Comparison of ENCODE assay signal across 8 mouse cellular contexts in genomic region chr6:8259004-8259666, GRCm38 (mm10). TPM values are rescaled to one million over a fixed set of nuclear protein-coding genes. Genes with fewer than 3 reads are reported as not detected.
DNase-seq lines count a peak whose midpoint lies in the region; ATAC-seq and TF ChIP-seq lines count a peak whose summit lies in the region.

Gene Rpa3 (minus strand): TSS chr6:8259173.
Gene Umad1 (plus strand): TSS chr6:8259288.
Gene Gm45062 (plus strand): TSS chr6:8259450.

- peak; percentile 100 for ATAC-seq in heart, embryonic 15.5 days (replicated peaks; ENCODE audit: insufficient number of reproducible peaks, insufficient read depth, low FRiP score, low read depth)
- ATAC-seq in liver, embryonic 14.5 days (ENCODE audit: insufficient read depth), result peak; percentile 99
- ATAC-seq in neural tube, embryonic 11.5 days (ENCODE audit: insufficient read depth, low FRiP score, low TSS enrichment), result peak; percentile 100
- ATAC-seq in stomach, postnatal 0 days (ENCODE audit: low FRiP score, low TSS enrichment), result peak; percentile 100

- no peak; the same call in 1 of the 2 replicates for TF ChIP-seq EP300 in liver, embryonic 14.5 days (IDR thresholded peaks at IDR 0.05; ENCODE audit: low read depth)
- TF ChIP-seq EP300 in stomach, postnatal 0 days (optimal IDR thresholded peaks at IDR 0.05), result no peak

- no peaks in the 10 kb centered on the region for H3K27me3 ChIP-seq in forebrain, embryonic 10.5 days (ENCODE audit: poor library complexity, severe bottlenecking)
- H3K27me3 ChIP-seq in heart, embryonic 15.5 days, result no peaks in the 10 kb centered on the region
- no peaks in the 10 kb centered on the region for H3K27me3 ChIP-seq in liver, embryonic 14.5 days (ENCODE audit: control insufficient read depth, insufficient read depth, low read length)
- no peaks in the 10 kb centered on the region for H3K27me3 ChIP-seq in neural tube, embryonic 11.5 days (ENCODE audit: control insufficient read depth, insufficient read depth, low read length)
- no peaks in the 10 kb centered on the region for H3K27me3 ChIP-seq in stomach, postnatal 0 days (ENCODE audit: control insufficient read depth, insufficient read depth, low read length)

- peaks cover 23% of the 10 kb centered on the region for H3K4me1 ChIP-seq in forebrain, embryonic 10.5 days
- peaks cover 8% of the 10 kb centered on the region for H3K4me1 ChIP-seq in heart, embryonic 15.5 days (replicated peaks)
- H3K4me1 ChIP-seq in liver, embryonic 14.5 days (replicated peaks; ENCODE audit: control insufficient read depth in 2 of 2, insufficient read depth in 2 of 2, low read length in 1 of 2), result peaks cover 1 to 4% of the 10 kb centered on the region in 2 experiments; a peak in 3 of 4 replicates
- peaks cover 2% of the 10 kb centered on the region; the same call in 1 of the 2 replicates for H3K4me1 ChIP-seq in neural tube, embryonic 11.5 days (ENCODE audit: control insufficient read depth, insufficient read depth, low read length)
- H3K4me1 ChIP-seq in stomach, postnatal 0 days (replicated peaks; ENCODE audit: control insufficient read depth, insufficient read depth), result no peaks in the 10 kb centered on the region

- no peak for TF ChIP-seq CTCF in liver, embryonic 14.5 days (IDR thresholded peaks at IDR 0.05; ENCODE audit: low read depth)
- no peak for TF ChIP-seq CTCF in stomach, postnatal 0 days (IDR thresholded peaks at IDR 0.05; ENCODE audit: low read depth)

- under 1% methylated on average over 64 of the region's 64 CpGs for WGBS in forebrain, embryonic 10.5 days
- WGBS in heart, embryonic 15.5 days, result under 1% methylated on average over 64 of the region's 64 CpGs
- WGBS in liver, embryonic 14.5 days (ENCODE audit: insufficient replicate concordance), result 0% methylated on average over 54 of the region's 64 CpGs
- WGBS in neural tube, embryonic 11.5 days, result under 1% methylated on average over 59 of the region's 64 CpGs
- WGBS in stomach, postnatal 0 days, result under 1% methylated on average over 59 of the region's 64 CpGs

- H3K9me3 ChIP-seq in forebrain, embryonic 10.5 days, result no peaks in the 10 kb centered on the region
- no peaks in the 10 kb centered on the region for H3K9me3 ChIP-seq in heart, embryonic 15.5 days (replicated peaks)
- H3K9me3 ChIP-seq in liver, embryonic 14.5 days (ENCODE audit: control insufficient read depth, low read length), result no peaks in the 10 kb centered on the region
- no peaks in the 10 kb centered on the region for H3K9me3 ChIP-seq in neural tube, embryonic 11.5 days (ENCODE audit: control insufficient read depth, low read length)
- no peaks in the 10 kb centered on the region for H3K9me3 ChIP-seq in stomach, postnatal 0 days (ENCODE audit: control insufficient read depth, low read length)

- peak within 1 kb of the TSS; percentile 78 for H3K9ac ChIP-seq in heart, embryonic 15.5 days
- H3K9ac ChIP-seq in liver, embryonic 14.5 days (replicated peaks), result peak within 1 kb of the TSS; percentile 92
- peak within 1 kb of the TSS; percentile 65 for H3K9ac ChIP-seq in neural tube, embryonic 11.5 days (ENCODE audit: low read length)
- H3K9ac ChIP-seq in stomach, postnatal 0 days (ENCODE audit: low read length), result peak within 1 kb of the TSS; percentile 75

- peaks cover 24% of the 10 kb centered on the region for H3K36me3 ChIP-seq in forebrain, embryonic 10.5 days (replicated peaks)
- H3K36me3 ChIP-seq in heart, embryonic 15.5 days, result 0 out of 2 replicates have a peak, but pooled peaks cover 8% of the 10 kb centered on the region
- peaks cover 3% of the 10 kb centered on the region for H3K36me3 ChIP-seq in liver, embryonic 14.5 days (replicated peaks; ENCODE audit: control insufficient read depth, insufficient read depth, low read depth)
- no peaks in the 10 kb centered on the region for H3K36me3 ChIP-seq in neural tube, embryonic 11.5 days (ENCODE audit: control insufficient read depth, insufficient read depth, low read length)
- H3K36me3 ChIP-seq in stomach, postnatal 0 days (ENCODE audit: control insufficient read depth, insufficient read depth, low read length), result no peaks in the 10 kb centered on the region

- H3K27ac ChIP-seq in forebrain, embryonic 10.5 days, result peak within 1 kb of the TSS; percentile 91
- H3K27ac ChIP-seq in heart, embryonic 15.5 days, result peak within 1 kb of the TSS; percentile 81
- H3K27ac ChIP-seq in liver, embryonic 14.5 days, result peak within 1 kb of the TSS; percentile 27
- H3K27ac ChIP-seq in neural tube, embryonic 11.5 days (ENCODE audit: low read depth, low read length), result no peak within 1 kb of the TSS
- peak within 1 kb of the TSS; percentile 83 for H3K27ac ChIP-seq in stomach, postnatal 0 days (replicated peaks)

- peak within 1 kb of the TSS; percentile 85 for H3K4me3 ChIP-seq in forebrain, embryonic 10.5 days
- peak within 1 kb of the TSS; percentile 80 for H3K4me3 ChIP-seq in heart, embryonic 15.5 days
- peak within 1 kb of the TSS; percentile 83 to 94 for H3K4me3 ChIP-seq in liver, embryonic 14.5 days (ENCODE audit: insufficient read depth in 1 of 2, low read depth in 2 of 2, low read length in 2 of 2)
- H3K4me3 ChIP-seq in neural tube, embryonic 11.5 days (ENCODE audit: low read depth, low read length), result peak within 1 kb of the TSS; percentile 46
- peak within 1 kb of the TSS; percentile 94 for H3K4me3 ChIP-seq in stomach, postnatal 0 days (ENCODE audit: low read depth, low read length)

- peak; percentile 92 to 94 for DNase-seq in CD8-positive naive resting alpha-beta T cell, adult 2 months (ENCODE audit: low read depth in 2 of 2, low spot score in 2 of 2)
- peak; percentile 95 for DNase-seq in c-Kit-positive CD71-negative TER-119-negative erythroid progenitor cells, embryonic 14.5 days (ENCODE audit: low read depth)
- peak; percentile 98 for DNase-seq in forebrain, embryonic 10.5 days (ENCODE audit: extremely low spot score, low spot score)
- peak; percentile 97 to 99 for DNase-seq in kidney, postnatal 25 days
- DNase-seq in liver, embryonic 14.5 days (ENCODE audit: low read depth in 3 of 3, low spot score in 3 of 3), result peak; percentile 97 to 99 (median 98)
- DNase-seq in neural tube, embryonic 11.5 days (ENCODE audit: low spot score), result peak; percentile 98
- DNase-seq in stomach, postnatal 0 days (ENCODE audit: low spot score), result peak; percentile 97

- H3K4me2 ChIP-seq in heart, embryonic 15.5 days, result peak within 1 kb of the TSS; percentile 87
- H3K4me2 ChIP-seq in liver, embryonic 14.5 days (ENCODE audit: low read depth), result peak within 1 kb of the TSS; percentile 97
- peak within 1 kb of the TSS; percentile 92 for H3K4me2 ChIP-seq in neural tube, embryonic 11.5 days (ENCODE audit: low read depth)
- H3K4me2 ChIP-seq in stomach, postnatal 0 days (replicated peaks; ENCODE audit: low read depth), result peak within 1 kb of the TSS; percentile 90

RNA-seq across cellular contexts. Expression of gene Rpa3, which starts in this region (rescaled TPM):
- polyA plus RNA-seq in forebrain, embryonic 10.5 days (2016; fragmentation: Nextera tagmentation; extraction: Ambion mirVana), result 193 and 207 TPM in 2 replicates
- polyA plus RNA-seq in heart, embryonic 15.5 days (2015; fragmentation: Nextera tagmentation; extraction: Ambion mirVana), result 83.1 and 109 TPM in 2 replicates
- polyA plus RNA-seq in liver, embryonic 14.5 days (2012; rRNA removed), result 34.7 and 51.1 TPM in 2 replicates
- polyA plus RNA-seq in liver, embryonic 14.5 days (2014; fragmentation: Nextera tagmentation; extraction: Ambion mirVana), result 136 and 143 TPM in 2 replicates
- 144 and 157 TPM in 2 replicates for polyA plus RNA-seq in neural tube, embryonic 11.5 days (2014; fragmentation: Nextera tagmentation; extraction: Ambion mirVana)
- 96.9 and 99.5 TPM in 2 replicates for polyA plus RNA-seq in stomach, postnatal 0 days (2015; fragmentation: Nextera tagmentation; extraction: Ambion mirVana)

RNA-seq across cellular contexts. Expression of gene Umad1, which starts in this region (rescaled TPM):
- 15.6 and 15.7 TPM in 2 replicates for polyA plus RNA-seq in forebrain, embryonic 10.5 days (2016; fragmentation: Nextera tagmentation; extraction: Ambion mirVana)
- polyA plus RNA-seq in heart, embryonic 15.5 days (2015; fragmentation: Nextera tagmentation; extraction: Ambion mirVana), result 23.1 and 23.2 TPM in 2 replicates
- polyA plus RNA-seq in liver, embryonic 14.5 days (2012; rRNA removed), result 7.4 and 8.1 TPM in 2 replicates
- polyA plus RNA-seq in liver, embryonic 14.5 days (2014; fragmentation: Nextera tagmentation; extraction: Ambion mirVana), result 14.7 and 15.3 TPM in 2 replicates
- polyA plus RNA-seq in neural tube, embryonic 11.5 days (2014; fragmentation: Nextera tagmentation; extraction: Ambion mirVana), result 25.3 and 25.8 TPM in 2 replicates
- polyA plus RNA-seq in stomach, postnatal 0 days (2015; fragmentation: Nextera tagmentation; extraction: Ambion mirVana), result 17.9 and 18.8 TPM in 2 replicates

RNA-seq across cellular contexts. Expression of gene Gm45062, which starts in this region (rescaled TPM):
- polyA plus RNA-seq in forebrain, embryonic 10.5 days (2016; fragmentation: Nextera tagmentation; extraction: Ambion mirVana), result 9.2 and 11.1 TPM in 2 replicates
- polyA plus RNA-seq in heart, embryonic 15.5 days (2015; fragmentation: Nextera tagmentation; extraction: Ambion mirVana), result 5.1 and 5.5 TPM in 2 replicates
- polyA plus RNA-seq in liver, embryonic 14.5 days (2012; rRNA removed), result 1.9 and 2.1 TPM in 2 replicates
- polyA plus RNA-seq in liver, embryonic 14.5 days (2014; fragmentation: Nextera tagmentation; extraction: Ambion mirVana), result 0.86 and 1.0 TPM in 2 replicates
- polyA plus RNA-seq in neural tube, embryonic 11.5 days (2014; fragmentation: Nextera tagmentation; extraction: Ambion mirVana), result 18.0 and 18.3 TPM in 2 replicates
- polyA plus RNA-seq in stomach, postnatal 0 days (2015; fragmentation: Nextera tagmentation; extraction: Ambion mirVana), result 1.9 and 2.3 TPM in 2 replicates
